Mouse (Mus musculus) lung, postnatal 14 days (tissue): ENCODE measurements around the gene Derl3.

ENCODE experiments used
- DNase-seq: peaks from one replicate; pipeline ENCODE4 v3.0.0; 2021

Gene Derl3

GRCm38 (mm10) chr10:75945213-75945612 lies 52.0 kb downstream of the Derl3 start:
- no peak for DNase-seq
